Mouse (Mus musculus): Measurements from ENCODE around the gene Carmil2. TPM values are rescaled to one million over a fixed set of nuclear protein-coding genes. Genes with fewer than 3 reads are reported as not detected.

Gene Carmil2
- total RNA-seq (2014; rRNA removed) (1.8 and 6.0 TPM in 2 replicates), polyA plus RNA-seq (2015; fragmentation: Nextera tagmentation; extraction: Ambion mirVana) (29.1 and 30.5 TPM in 2 replicates)

DNA sequence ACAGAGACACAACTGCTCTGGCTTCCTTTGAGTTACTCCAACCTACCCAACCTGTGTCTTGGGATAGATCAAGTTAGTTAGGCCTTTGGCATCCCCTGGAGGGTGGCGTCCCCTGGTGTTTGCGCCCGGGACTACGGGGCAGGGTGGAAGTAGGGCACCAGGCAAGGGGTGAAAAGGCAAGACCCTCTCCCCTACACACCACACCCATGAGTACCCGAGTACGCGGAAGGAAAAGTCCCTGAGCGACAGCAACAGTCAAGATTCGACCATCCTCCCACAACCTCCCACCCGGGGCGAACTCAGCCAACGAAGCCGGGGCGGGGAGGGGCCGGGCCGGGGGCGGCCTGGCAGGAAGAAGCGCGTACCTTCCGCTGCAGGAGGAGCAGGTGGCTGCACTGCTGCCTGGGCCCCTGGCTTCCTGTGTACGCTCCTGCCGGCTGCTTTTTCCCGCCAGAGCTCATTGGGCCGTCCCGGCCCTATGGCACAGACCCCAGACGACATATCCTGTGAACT lies at the start of gene Carmil2:
Carmil2 (plus strand) TSS at position 479 of the 513 bp plus-strand sequence.
- no peaks in the 10 kb centered on the region for H3K27me3 ChIP-seq (ENCODE audit: insufficient read depth, low read length)
- H3K27ac ChIP-seq, result no peak within 1 kb of the TSS
- TF ChIP-seq CTCF (IDR thresholded peaks at IDR 0.05; ENCODE audit: low read depth), result peak; percentile 72
- H3K4me3 ChIP-seq (ENCODE audit: low read length), result no peak within 1 kb of the TSS
- no peak within 1 kb of the TSS for H3K9ac ChIP-seq (replicated peaks; ENCODE audit: low read length)
- ATAC-seq (peak; percentile 41; the same call in 1 of the 2 replicates), DNase-seq (ENCODE audit: low spot score) (no peak)
- no peaks in the 10 kb centered on the region for H3K9me3 ChIP-seq (ENCODE audit: low read length)
- WGBS, result 16% methylated on average over 26 of the region's 26 CpGs
- peaks cover 30% of the 10 kb centered on the region for H3K36me3 ChIP-seq (ENCODE audit: insufficient read depth, low read length)
- no peaks in the 10 kb centered on the region for H3K4me1 ChIP-seq (ENCODE audit: insufficient read depth, low read length)
- H3K4me2 ChIP-seq (ENCODE audit: low read depth, low read length), result peak within 1 kb of the TSS; percentile 36

GRCm38 (mm10) chr8:105636963-105637510 lies 49.0 kb upstream of the Carmil2 start, which contains the start of gene Agrp:
TSS of gene Agrp (minus strand) at chr8:105637393.
- peak; percentile 43 for TF ChIP-seq CTCF (IDR thresholded peaks at IDR 0.05; ENCODE audit: low read depth)
- ATAC-seq, result peak; percentile 33
- Histone ChIP-seq H3K4me3 (ENCODE audit: low read length) (peak within 1 kb of the TSS; percentile 59), H3K4me2 (ENCODE audit: low read depth, low read length) (peak within 1 kb of the TSS; percentile 83), H3K4me1 (ENCODE audit: insufficient read depth, low read length) (peaks cover 9% of the 10 kb centered on the region; the same call in 1 of the 2 replicates), H3K36me3 (ENCODE audit: insufficient read depth, low read length) (no peaks in the 10 kb centered on the region), H3K9me3 (ENCODE audit: low read length) (no peaks in the 10 kb centered on the region), H3K27ac (peak within 1 kb of the TSS; percentile 100), H3K27me3 (ENCODE audit: insufficient read depth, low read length) (no peaks in the 10 kb centered on the region), H3K9ac (replicated peaks; ENCODE audit: low read length) (peak within 1 kb of the TSS; percentile 88)
- DNase-seq (ENCODE audit: low spot score), result peak; percentile 74
- WGBS, result under 1% methylated on average over 61 of the region's 63 CpGs

- peak overlapping the region; percentile 59 for H3K4me3 ChIP-seq (ENCODE audit: low read length)
- H3K27ac ChIP-seq, result peak overlapping the region; percentile 100
- no peaks in the 10 kb centered on the region for H3K27me3 ChIP-seq (ENCODE audit: insufficient read depth, low read length)
- TF ChIP-seq CTCF (IDR thresholded peaks at IDR 0.05; ENCODE audit: low read depth), result no peak
- under 1% methylated on average over 11 of the region's 11 CpGs for WGBS
- no peaks in the 10 kb centered on the region for H3K36me3 ChIP-seq (ENCODE audit: insufficient read depth, low read length)
- ATAC-seq, result no peak
- DNase-seq (ENCODE audit: low spot score), result peak; percentile 26
- no peaks in the 10 kb centered on the region for H3K9me3 ChIP-seq (ENCODE audit: low read length)
- peak overlapping the region; percentile 88 for H3K9ac ChIP-seq (replicated peaks; ENCODE audit: low read length)
- peaks cover 9% of the 10 kb centered on the region; the same call in 1 of the 2 replicates for H3K4me1 ChIP-seq (ENCODE audit: insufficient read depth, low read length)
- H3K4me2 ChIP-seq (ENCODE audit: low read depth, low read length), result peak overlapping the region; percentile 83
Measured at GRCm38 (mm10) chr8:105637601-105638041, 48.5 kb upstream of the Carmil2 start.

DNA sequence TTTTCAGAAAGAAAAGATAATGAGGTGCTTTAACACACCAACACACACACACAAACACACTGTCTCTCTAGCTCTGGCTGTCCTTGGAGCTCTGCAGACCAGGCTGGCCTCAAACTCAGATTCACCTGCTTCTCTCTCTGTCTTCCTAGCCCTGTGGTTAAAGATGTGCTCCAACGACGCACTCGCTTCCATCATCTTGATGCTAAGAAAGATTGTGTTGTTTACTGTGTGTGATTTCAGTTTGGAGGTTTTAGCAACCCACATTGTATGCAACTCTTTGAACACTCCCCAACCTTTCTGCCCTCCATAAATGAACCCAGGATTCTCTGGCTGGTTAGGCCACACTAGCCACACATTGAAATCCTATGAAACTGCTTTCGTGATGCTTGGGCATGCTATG lies 47.6 kb upstream of the Carmil2 start:
- Histone ChIP-seq H3K9ac (replicated peaks; ENCODE audit: low read length) (no peak overlapping the region), H3K4me3 (ENCODE audit: low read length) (0 out of 2 replicates have a peak overlapping the region, but pooled peaks have one; percentile 59), H3K9me3 (ENCODE audit: low read length) (no peaks in the 10 kb centered on the region), H3K27me3 (ENCODE audit: insufficient read depth, low read length) (no peaks in the 10 kb centered on the region), H3K4me1 (ENCODE audit: insufficient read depth, low read length) (peaks cover 9% of the 10 kb centered on the region; the same call in 1 of the 2 replicates), H3K27ac (no peak overlapping the region), H3K36me3 (ENCODE audit: insufficient read depth, low read length) (no peaks in the 10 kb centered on the region), H3K4me2 (ENCODE audit: low read depth, low read length) (peak overlapping the region; percentile 83)
- DNase-seq (ENCODE audit: low spot score) (no peak), ATAC-seq (no peak)
- no peak for TF ChIP-seq CTCF (IDR thresholded peaks at IDR 0.05; ENCODE audit: low read depth)
- WGBS, result 85% methylated on average over 4 of the region's 4 CpGs

- 64% methylated on average over 1 of the region's 1 CpGs for WGBS
- H3K9ac ChIP-seq (replicated peaks; ENCODE audit: low read length), result no peak overlapping the region
- no peaks in the 10 kb centered on the region for H3K9me3 ChIP-seq (ENCODE audit: low read length)
- TF ChIP-seq CTCF (IDR thresholded peaks at IDR 0.05; ENCODE audit: low read depth), result no peak
- H3K4me3 ChIP-seq (ENCODE audit: low read length), result no peak overlapping the region
- H3K4me1 ChIP-seq (ENCODE audit: insufficient read depth, low read length), result peaks cover 9% of the 10 kb centered on the region; the same call in 1 of the 2 replicates
- ATAC-seq (no peak), DNase-seq (ENCODE audit: low spot score) (no peak)
- no peaks in the 10 kb centered on the region for H3K36me3 ChIP-seq (ENCODE audit: insufficient read depth, low read length)
- no peak overlapping the region for H3K27ac ChIP-seq
- no peaks in the 10 kb centered on the region for H3K27me3 ChIP-seq (ENCODE audit: insufficient read depth, low read length)
- H3K4me2 ChIP-seq (ENCODE audit: low read depth, low read length), result no peak overlapping the region
Measured at GRCm38 (mm10) chr8:105639835-105640234, 46.2 kb upstream of the Carmil2 start.

- DNase-seq (ENCODE audit: low spot score) (peak; percentile 48), ATAC-seq (no peak)
- TF ChIP-seq CTCF (IDR thresholded peaks at IDR 0.05; ENCODE audit: low read depth), result no peak
- Histone ChIP-seq H3K27ac (no peak overlapping the region), H3K4me1 (ENCODE audit: insufficient read depth, low read length) (peaks cover 9% of the 10 kb centered on the region; the same call in 1 of the 2 replicates), H3K9ac (replicated peaks; ENCODE audit: low read length) (no peak overlapping the region), H3K4me2 (ENCODE audit: low read depth, low read length) (no peak overlapping the region), H3K36me3 (ENCODE audit: insufficient read depth, low read length) (no peaks in the 10 kb centered on the region; the same call in 1 of the 2 replicates), H3K27me3 (ENCODE audit: insufficient read depth, low read length) (no peaks in the 10 kb centered on the region), H3K9me3 (ENCODE audit: low read length) (no peaks in the 10 kb centered on the region), H3K4me3 (ENCODE audit: low read length) (no peak overlapping the region)
- 56% methylated on average over 2 of the region's 2 CpGs for WGBS
Measured at GRCm38 (mm10) chr8:105640511-105640910, 45.6 kb upstream of the Carmil2 start.

DNA sequence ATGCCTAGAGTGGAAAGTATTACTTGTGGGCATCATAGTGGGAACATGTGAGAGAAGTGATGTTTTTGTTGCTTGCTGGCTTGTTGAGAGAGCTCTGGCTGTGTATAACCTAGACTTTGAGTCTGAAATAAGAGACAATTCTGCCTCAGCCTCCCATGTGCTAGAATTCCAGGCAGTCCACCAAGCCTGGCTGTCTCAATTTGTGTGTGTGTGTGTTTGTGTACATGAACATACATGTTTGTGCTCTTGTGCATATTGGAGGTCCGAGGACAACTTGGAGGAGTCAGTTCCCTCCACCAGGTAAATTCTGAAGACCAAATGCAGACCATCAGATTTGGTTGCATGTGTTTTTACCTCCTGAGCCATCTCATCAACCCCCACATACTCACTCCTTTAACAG lies 40.9 kb upstream of the Carmil2 start:
- no peaks in the 10 kb centered on the region; the same call in 1 of the 2 replicates for H3K36me3 ChIP-seq (ENCODE audit: insufficient read depth, low read length)
- H3K27ac ChIP-seq, result no peak overlapping the region
- H3K4me1 ChIP-seq (ENCODE audit: insufficient read depth, low read length), result no peaks in the 10 kb centered on the region
- TF ChIP-seq CTCF (IDR thresholded peaks at IDR 0.05; ENCODE audit: low read depth), result no peak
- H3K4me2 ChIP-seq (ENCODE audit: low read depth, low read length), result no peak overlapping the region
- H3K9ac ChIP-seq (replicated peaks; ENCODE audit: low read length), result no peak overlapping the region
- no peak overlapping the region for H3K4me3 ChIP-seq (ENCODE audit: low read length)
- WGBS, result 96% methylated on average over 1 of the region's 1 CpGs
- no peaks in the 10 kb centered on the region for H3K9me3 ChIP-seq (ENCODE audit: low read length)
- ATAC-seq, result no peak
- DNase-seq (ENCODE audit: low spot score), result no peak
- no peaks in the 10 kb centered on the region for H3K27me3 ChIP-seq (ENCODE audit: insufficient read depth, low read length)
